Mouse (Mus musculus) myocyte (in vitro differentiated cells): ENCODE measurements around the gene Lcp2.

ENCODE experiments used
- E2F4 ChIP-seq: IDR thresholded peaks from one replicate; pipeline ENCODE4 v1.6.1; 2011; ENCODE audit warnings: mild to moderate bottlenecking, control low read depth, moderate library complexity; ENCODE audit not compliant: insufficient read depth
- MAX ChIP-seq: IDR thresholded peaks from one replicate; pipeline ENCODE4 v1.6.1; 2011; ENCODE audit warnings: low read depth, mild to moderate bottlenecking, control low read depth
- MYOD1 ChIP-seq, 3 experiments: IDR thresholded peaks; one replicate each; pipeline ENCODE4 v1.6.1; 2011; ENCODE audit warnings: control low read depth in 2 of 3, low read depth in 2 of 3, mild to moderate bottlenecking in 2 of 3, moderate library complexity in 1 of 3; ENCODE audit not compliant: insufficient read length in 2 of 3, control insufficient read depth in 1 of 3
- MYOG ChIP-seq, 3 experiments: IDR thresholded peaks; one replicate each; pipeline ENCODE4 v1.6.1; 2011; ENCODE audit warnings: control low read depth in 2 of 3, low read depth in 2 of 3, mild to moderate bottlenecking in 2 of 3; ENCODE audit not compliant: insufficient read length in 2 of 3, control insufficient read depth in 1 of 3, insufficient read depth in 1 of 3
- POLR2A ChIP-seq: IDR thresholded peaks from one replicate; pipeline ENCODE4 v1.6.1; 2011; ENCODE audit warnings: low read depth, mild to moderate bottlenecking, control low read depth, moderate library complexity; ENCODE audit not compliant: insufficient read length
- POLR2AphosphoS2 ChIP-seq: IDR thresholded peaks from one replicate; pipeline ENCODE4 v1.6.1; 2011; ENCODE audit warnings: low read depth, control low read depth; ENCODE audit not compliant: insufficient read length
- SRF ChIP-seq: IDR thresholded peaks from one replicate; pipeline ENCODE4 v1.6.1; 2011; ENCODE audit warnings: low read depth; ENCODE audit not compliant: control insufficient read depth, insufficient read length
- TCF3 ChIP-seq: IDR thresholded peaks from one replicate; pipeline ENCODE4 v1.6.1; 2011; ENCODE audit warnings: low read depth, control low read depth; ENCODE audit not compliant: insufficient read length
- USF1 ChIP-seq: IDR thresholded peaks from one replicate; pipeline ENCODE4 v1.6.1; 2011; ENCODE audit warnings: low read depth, mild to moderate bottlenecking, control low read depth, moderate library complexity

DNA sequence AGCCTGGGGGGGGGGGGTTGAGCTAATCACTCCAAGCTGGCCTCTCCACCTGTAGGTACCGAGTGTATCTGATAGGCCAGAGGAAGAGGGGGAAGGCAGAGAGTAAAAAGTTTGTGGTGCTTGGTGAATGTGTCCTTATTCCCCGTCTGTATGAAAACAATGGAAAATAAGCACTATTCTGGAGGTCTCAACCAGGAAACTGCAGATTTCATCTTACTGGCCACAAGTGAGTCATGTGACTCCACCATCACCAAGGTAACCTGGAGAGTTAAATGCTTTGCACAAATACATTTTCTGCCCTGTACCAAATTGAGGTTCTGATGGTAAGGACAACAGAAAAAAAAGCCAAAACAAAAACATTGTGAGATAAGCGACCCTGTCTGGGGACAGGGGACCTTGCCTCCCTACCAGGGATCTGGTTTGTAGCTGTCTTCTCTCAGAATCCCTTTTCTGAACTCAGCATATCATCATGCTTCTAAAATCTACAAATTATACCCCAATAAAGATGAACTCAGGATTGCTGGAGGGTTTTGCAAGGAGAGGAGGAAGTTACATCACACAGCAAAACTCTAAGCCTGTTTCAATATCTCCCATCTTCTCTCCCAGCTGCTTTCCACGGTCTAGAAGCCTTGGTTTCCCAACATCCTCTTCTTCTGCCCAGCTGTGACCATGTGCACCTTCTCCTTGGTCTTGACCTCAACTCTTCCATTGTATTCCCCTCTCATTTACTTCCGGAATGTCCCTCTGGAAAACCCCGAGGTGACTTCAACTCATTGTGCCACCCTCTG is 6.5 kb downstream of the Lcp2 start:
- TF ChIP-seq POLR2A (no peak), USF1 (no peak), MYOG (IDR thresholded peaks at IDR 0.05; ENCODE audit: control insufficient read depth in 1 of 3, insufficient read depth in 1 of 3, insufficient read length in 2 of 3, low read depth in 2 of 3) (no peak), MAX (no peak), MYOD1 (IDR thresholded peaks at IDR 0.05; ENCODE audit: control insufficient read depth in 1 of 3, insufficient read length in 2 of 3, low read depth in 2 of 3) (no peak), E2F4 (no peak), TCF3 (no peak), SRF (no peak), POLR2AphosphoS2 (no peak)
